Mouse (Mus musculus): ENCODE results near the gene Mitf. TPM values are rescaled to one million over a fixed set of nuclear protein-coding genes. Genes with fewer than 3 reads are reported as not detected.

The Mitf gene
- total RNA-seq, 2 experiments from 2014 or later = 52.0 to 60.2 TPM

GRCm38 (mm10) chr6:98003114-98003513 is 196.3 kb downstream of the Mitf start:
- DNase-seq = no peak
- intact Hi-C loops (cut with DNase I) = loop anchor here (1.0 to 10.0 kb wide), 5 partner anchors 76 to 381 kb away; no protein-coding TSS in a partner anchor

DNA sequence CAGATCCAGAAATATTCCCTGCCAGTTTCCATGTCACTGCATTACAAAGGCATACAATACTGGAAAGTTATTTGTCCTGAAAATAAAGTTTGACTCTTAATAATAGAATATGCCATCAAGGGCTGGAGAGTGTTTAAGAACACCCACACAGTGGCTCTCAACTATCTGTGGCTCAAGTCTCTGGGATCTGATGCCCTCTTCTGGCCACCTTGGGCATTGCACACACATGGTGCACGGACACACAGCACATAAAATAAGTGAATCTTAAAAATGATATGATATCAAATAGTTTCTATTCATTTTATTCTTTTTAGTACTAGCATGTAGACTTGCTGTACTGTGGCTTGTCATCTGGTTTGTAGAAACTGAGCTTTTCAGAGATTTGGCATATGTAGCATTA is 198.7 kb downstream of the Mitf start:
- intact Hi-C loops (cut with DNase I) = loop anchor here (10.0 kb wide), 1 partner anchor 121 kb away; no protein-coding TSS in a partner anchor
- DNase-seq = peak in 1 of 2 experiments; percentile 40

- intact Hi-C loops (cut with DNase I) = no loop called here
- no peak for DNase-seq
These were observed 208.2 kb downstream of the Mitf start for GRCm38 (mm10) chr6:98015066-98015465.

DNA sequence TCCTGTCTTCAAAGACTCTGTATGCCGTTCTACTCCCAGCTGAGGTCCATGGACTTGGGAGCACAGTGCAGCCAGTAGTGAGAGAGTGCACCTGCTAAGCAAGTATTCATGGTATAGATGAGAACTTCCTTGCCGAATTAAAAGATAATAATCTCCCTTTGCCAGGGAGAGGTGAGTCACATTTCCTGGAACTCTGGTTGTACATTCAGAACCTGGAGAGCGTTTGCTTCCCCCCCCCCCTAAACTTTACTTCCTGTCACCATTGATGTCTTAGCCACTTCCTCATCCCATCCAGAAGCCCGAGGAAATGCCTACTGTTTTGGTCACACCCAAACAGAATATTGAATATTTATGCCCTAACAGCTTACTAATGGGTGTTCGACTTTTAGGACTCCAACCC is 209.0 kb downstream of the Mitf start:
- intact Hi-C loops (cut with DNase I) = no loop called here
- DNase-seq = no peak

GRCm38 (mm10) chr6:98023876-98024275 is 217.0 kb downstream of the Mitf start:
- DNase-seq = no peak

GRCm38 (mm10) chr6:98038513-98038912 is 231.7 kb downstream of the Mitf start:
- no peak for DNase-seq
- intact Hi-C loops (cut with DNase I) = no loop called here

More at GRCm38 (mm10) chr6:98023876-98024275, 217.0 kb downstream of the Mitf start:
- intact Hi-C loops (cut with DNase I) = no loop called here

DNA sequence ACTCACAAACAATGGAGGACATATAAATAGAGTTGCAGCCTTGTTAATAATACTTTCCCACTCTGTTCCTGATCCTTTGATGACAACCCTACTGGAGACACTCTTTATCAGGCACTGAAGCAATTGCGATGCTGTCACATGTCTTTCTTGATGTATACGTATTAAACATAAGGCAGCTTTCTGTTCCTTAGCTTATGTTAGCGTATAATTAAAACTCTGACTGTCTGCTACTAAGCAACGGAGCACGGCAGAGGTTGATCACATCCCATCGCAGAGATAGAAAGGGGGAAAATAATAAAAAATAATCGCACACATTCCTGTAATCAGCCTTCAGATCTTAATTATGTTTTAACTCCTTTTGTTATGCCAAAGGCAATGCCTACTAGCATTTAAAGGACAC is 234.9 kb downstream of the Mitf start:
- intact Hi-C loops (cut with DNase I) = no loop called here
- no peak for DNase-seq

DNA sequence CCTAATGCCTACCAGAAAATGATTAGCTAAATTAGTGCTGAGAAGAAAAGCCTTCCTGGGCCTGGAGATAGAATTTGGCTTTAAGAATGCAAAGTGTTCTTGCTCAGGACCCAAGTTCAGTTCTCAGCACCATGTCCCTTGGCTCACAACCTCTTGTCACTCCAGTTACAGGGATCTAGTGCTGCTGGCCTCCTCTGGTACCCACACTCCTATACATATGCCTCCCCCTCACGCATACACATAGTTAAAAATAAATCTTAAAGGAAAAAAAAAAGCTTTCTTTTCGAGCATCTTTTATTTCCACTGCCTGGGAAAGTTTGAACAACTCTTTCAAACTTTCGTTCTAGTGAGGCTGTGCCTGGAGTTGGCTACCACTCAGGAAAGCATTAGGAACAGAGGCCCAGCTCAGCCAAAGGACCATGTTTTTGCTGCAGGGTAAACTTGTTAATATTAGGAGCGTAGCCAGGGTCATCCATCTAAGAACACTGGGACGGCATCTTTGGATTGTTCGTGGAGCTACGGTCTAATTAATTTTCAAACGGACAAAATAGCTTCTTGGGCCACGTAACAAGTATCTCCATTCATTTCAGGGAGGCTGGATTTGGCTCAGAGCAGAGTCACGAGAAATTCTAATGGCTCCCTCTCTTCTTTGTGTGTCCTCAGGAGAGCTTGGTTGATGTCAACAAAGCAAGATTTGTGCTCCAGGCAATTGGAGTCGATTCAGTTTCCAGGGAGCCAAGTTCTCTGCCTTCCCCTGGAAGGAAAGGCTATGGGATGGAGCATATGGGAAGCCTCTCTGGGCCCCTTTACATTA is 239.7 kb downstream of the Mitf start:
- intact Hi-C loops (cut with DNase I) = no loop called here
- DNase-seq = peak in 1 of 2 experiments; percentile 1

DNA sequence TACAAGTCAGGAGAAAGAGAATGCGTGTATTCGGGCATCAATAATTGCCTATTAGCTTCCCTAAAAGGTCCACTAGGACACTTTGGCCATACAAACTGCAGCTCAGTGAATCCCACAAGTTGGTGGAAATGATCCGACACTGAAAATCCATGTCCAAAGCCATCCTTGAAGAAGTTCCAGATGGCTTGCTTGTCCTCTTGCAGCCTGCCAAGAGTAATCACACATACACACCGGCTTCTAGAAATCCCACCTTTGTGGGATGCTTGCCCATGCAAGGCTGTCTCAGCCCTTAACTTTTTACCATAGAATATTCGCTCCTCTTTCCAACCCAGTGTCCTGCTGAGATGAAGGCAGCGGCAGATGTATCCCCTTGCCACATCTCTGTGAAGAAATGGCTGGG is 240.9 kb downstream of the Mitf start:
- no peak for DNase-seq
- intact Hi-C loops (cut with DNase I) = no loop called here

DNA sequence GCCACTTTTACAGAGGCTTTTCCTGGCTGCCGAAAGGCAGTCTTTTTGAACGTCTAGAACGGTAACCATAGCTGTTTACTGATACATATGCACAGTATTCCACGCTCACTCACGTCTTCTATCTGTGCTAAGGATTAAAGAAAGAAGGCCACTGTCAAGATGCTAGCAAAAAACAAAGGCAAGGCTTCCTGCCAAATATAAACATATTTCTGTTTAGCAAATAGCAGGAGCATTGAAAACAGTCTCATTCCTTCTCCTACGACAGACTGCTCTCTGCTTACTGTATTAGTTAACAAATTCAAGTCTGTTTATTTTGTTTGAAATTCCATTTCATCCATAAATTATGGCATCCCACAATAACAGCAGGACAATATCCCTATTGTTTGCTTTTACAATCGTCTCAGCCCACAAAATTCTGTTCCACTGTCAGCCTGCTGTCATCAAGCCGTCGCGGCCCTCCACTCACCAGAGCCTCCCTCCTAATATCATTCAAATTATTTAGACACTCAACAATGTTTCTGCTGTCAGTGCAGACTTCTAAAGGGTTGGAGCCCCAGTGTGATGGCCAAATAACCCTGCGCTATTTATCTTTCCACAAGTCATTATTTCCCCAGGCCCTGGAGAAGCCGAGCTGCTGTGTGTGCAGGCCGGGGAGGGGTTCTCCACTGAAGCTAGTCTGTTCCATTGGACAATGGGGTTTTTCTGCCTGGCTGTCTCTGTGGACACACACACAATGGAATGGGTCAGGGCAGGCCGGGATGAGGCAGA is 242.0 kb downstream of the Mitf start:
- no peak for DNase-seq
- intact Hi-C loops (cut with DNase I) = no loop called here

GRCm38 (mm10) chr6:98049551-98049950 is 242.7 kb downstream of the Mitf start:
- no peak for DNase-seq
- intact Hi-C loops (cut with DNase I) = no loop called here

DNA sequence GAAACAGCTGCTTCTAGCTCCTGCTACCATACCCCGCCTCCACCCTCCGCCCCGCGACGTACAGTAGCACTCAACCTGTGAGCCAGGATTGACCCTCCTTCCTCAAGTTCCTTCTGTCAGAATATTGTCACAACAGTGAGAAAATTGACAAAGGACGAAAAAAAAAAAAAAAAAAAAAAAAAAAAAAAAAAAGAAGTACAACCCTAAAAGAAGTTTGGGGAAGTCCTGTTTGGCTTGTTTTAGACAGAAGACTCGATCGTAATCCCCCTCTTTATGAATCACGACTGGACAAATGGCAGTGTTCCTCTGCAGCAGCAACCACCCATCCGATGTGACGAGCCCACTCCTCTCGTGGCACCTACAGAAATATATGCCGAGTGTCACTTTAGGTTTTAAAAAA is 255.0 kb downstream of the Mitf start:
- DNase-seq = no peak
- intact Hi-C loops (cut with DNase I) = no loop called here

DNA sequence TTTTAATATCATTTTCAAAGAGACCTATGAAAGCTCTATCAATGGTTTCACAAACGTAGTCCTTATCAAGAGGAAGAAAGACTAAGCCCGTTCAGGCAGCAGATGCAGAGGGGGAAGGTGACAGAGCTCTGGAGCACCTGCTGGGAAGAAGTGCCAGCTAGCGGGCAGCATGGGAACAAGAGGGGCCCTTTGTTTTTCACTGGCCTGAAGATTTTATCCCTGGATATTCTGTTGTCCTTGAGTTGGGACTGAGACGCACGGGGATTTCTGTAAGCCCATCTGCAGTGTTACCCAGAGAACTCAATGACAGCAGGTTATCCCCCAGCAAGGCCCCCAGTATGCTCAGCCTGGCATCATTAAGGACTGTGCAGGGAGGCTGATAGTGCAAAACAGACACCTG is 258.1 kb downstream of the Mitf start:
- intact Hi-C loops (cut with DNase I) = no loop called here
- no peak for DNase-seq

DNA sequence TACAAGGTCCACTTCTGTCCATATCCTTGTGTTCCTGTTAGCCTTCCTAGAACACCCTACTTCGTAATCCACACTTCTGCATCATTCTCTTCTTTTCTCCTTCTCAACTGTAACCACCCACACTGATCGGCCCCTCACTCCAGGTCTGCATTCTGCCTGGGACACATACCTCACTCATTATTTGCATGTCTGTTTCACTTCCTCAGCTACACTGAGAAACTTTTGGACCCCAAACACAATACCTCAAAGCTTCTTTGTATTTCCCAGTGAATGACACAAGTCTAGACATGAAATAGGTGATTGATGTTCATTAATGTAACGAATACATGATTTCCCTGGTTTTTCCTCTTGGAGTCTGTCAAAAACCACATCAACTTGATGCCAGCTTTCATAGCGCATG is 259.6 kb downstream of the Mitf start:
- intact Hi-C loops (cut with DNase I) = no loop called here
- no peak for DNase-seq

Other genes with a start within 250 kb of the Mitf start
- gene Frmd4b, start 189.5 kb upstream of the Mitf start, total RNA-seq (2021) = 10 to 100 TPM; 16.2 to 19.7 TPM